Mouse (Mus musculus): ENCODE measurements around the gene Ubd. TPM values are rescaled to one million over a fixed set of nuclear protein-coding genes. Genes with fewer than 3 reads are reported as not detected.

Ubd gene
- 0.46 and 0.68 TPM in 2 replicates for polyA plus RNA-seq (2012; rRNA removed)

GRCm38 (mm10) chr17:37193656-37194055, at the start of gene Ubd:
Gene Ubd, plus strand, starts transcription at chr17:37193892.

GRCm38 (mm10) chr17:37161394-37161793, 32.3 kb upstream of the Ubd start, which contains the start of gene Olfr93:
Gene Olfr93, minus strand, starts transcription at chr17:37161494.

GRCm38 (mm10) chr17:37200894-37201293, 7.2 kb downstream of the Ubd start, which contains the start of gene Olfr94:
Gene Olfr94, minus strand, starts transcription at chr17:37200994.

GRCm38 (mm10) chr17:37213018-37213417, 19.3 kb downstream of the Ubd start, which contains the start of gene Olfr95:
Gene Olfr95, minus strand, starts transcription at chr17:37213118.

GRCm38 (mm10) chr17:37219846-37220245, 26.2 kb downstream of the Ubd start, which contains the start of gene Olfr96:
Gene Olfr96, plus strand, starts transcription at chr17:37220146.

GRCm38 (mm10) chr17:37237230-37237629, 43.5 kb downstream of the Ubd start, which contains the start of gene Olfr97:
Gene Olfr97, minus strand, starts transcription at chr17:37237330.

Other genes starting within 250 kb of the Ubd start
- 31.3 and 33.2 TPM in 2 replicates for gene Ppp1r11, start 242.2 kb upstream of the Ubd start, polyA plus RNA-seq (2012; rRNA removed)
- 15.5 and 17.6 TPM in 2 replicates for gene Znrd1, start 235.3 kb upstream of the Ubd start, polyA plus RNA-seq (2012; rRNA removed)
- gene Znrd1as, start 235.3 kb upstream of the Ubd start, polyA plus RNA-seq (2012; rRNA removed): 3.4 and 4.2 TPM in 2 replicates
- gene 2410137M14Rik, start 212.7 kb upstream of the Ubd start, polyA plus RNA-seq (2012; rRNA removed): not detected in 2 replicates
- gene H2-M5, start 204.4 kb upstream of the Ubd start, polyA plus RNA-seq (2012; rRNA removed): 0.08 and 0.10 TPM in 2 replicates
- 4.5 and 5.2 TPM in 2 replicates for gene Zfp57, start 192.7 kb upstream of the Ubd start, polyA plus RNA-seq (2012; rRNA removed)
- gene Mog, start 170.5 kb upstream of the Ubd start, polyA plus RNA-seq (2012; rRNA removed): not detected in 2 replicates
- gene Gabbr1, start 147.9 kb upstream of the Ubd start, polyA plus RNA-seq (2012; rRNA removed): 3.1 and 5.1 TPM in 2 replicates
- gene Olfr90, start 105.4 kb upstream of the Ubd start, polyA plus RNA-seq (2012; rRNA removed): not detected in 2 replicates
- gene Olfr91, start 95.6 kb upstream of the Ubd start, polyA plus RNA-seq (2012; rRNA removed): not detected in 2 replicates
- not detected in 2 replicates for gene Olfr92, start 73.8 kb upstream of the Ubd start, polyA plus RNA-seq (2012; rRNA removed)
- not detected in 2 replicates for gene Olfr93, start 32.4 kb upstream of the Ubd start, polyA plus RNA-seq (2012; rRNA removed)
- gene Olfr94, start 7.1 kb downstream of the Ubd start, polyA plus RNA-seq (2012; rRNA removed): not detected in 2 replicates
- not detected in 2 replicates for gene Olfr95, start 19.2 kb downstream of the Ubd start, polyA plus RNA-seq (2012; rRNA removed)
- not detected in 2 replicates for gene Olfr96, start 26.3 kb downstream of the Ubd start, polyA plus RNA-seq (2012; rRNA removed)
- gene Olfr97, start 43.4 kb downstream of the Ubd start, polyA plus RNA-seq (2012; rRNA removed): not detected in 2 replicates
- not detected in 2 replicates for gene Olfr98, start 69.9 kb downstream of the Ubd start, polyA plus RNA-seq (2012; rRNA removed)
- gene H2-M3, start 76.3 kb downstream of the Ubd start, polyA plus RNA-seq (2012; rRNA removed): 2.6 and 3.0 TPM in 2 replicates
- gene Olfr99, start 89.6 kb downstream of the Ubd start, polyA plus RNA-seq (2012; rRNA removed): not detected in 2 replicates
- gene Olfr101, start 110.4 kb downstream of the Ubd start, polyA plus RNA-seq (2012; rRNA removed): not detected in 2 replicates
- not detected in 2 replicates for gene Olfr102, start 123.2 kb downstream of the Ubd start, polyA plus RNA-seq (2012; rRNA removed)
- not detected in 2 replicates for gene Olfr103, start 145.8 kb downstream of the Ubd start, polyA plus RNA-seq (2012; rRNA removed)
- gene Olfr104-ps, start 165.7 kb downstream of the Ubd start, polyA plus RNA-seq (2012; rRNA removed): not detected in 2 replicates
- gene Olfr105-ps, start 185.1 kb downstream of the Ubd start, polyA plus RNA-seq (2012; rRNA removed): not detected in 2 replicates
- gene Olfr106-ps, start 196.5 kb downstream of the Ubd start, polyA plus RNA-seq (2012; rRNA removed): not detected in 2 replicates
- not detected in 2 replicates for gene Olfr107, start 205.3 kb downstream of the Ubd start, polyA plus RNA-seq (2012; rRNA removed)

Data from liver, embryonic 18 days (tissue).